Mouse (Mus musculus) G1E-ER4 (cell line): Measurements from ENCODE around the gene Ccdc107. TPM values are rescaled to one million over a fixed set of nuclear protein-coding genes. Genes with fewer than 3 reads are reported as not detected.

ENCODE experiments used
- GATA1 ChIP-seq: IDR thresholded peaks from one replicate; pipeline ENCODE4 v1.8.0; 2012; ENCODE audit warnings: low read length, inconsistent platforms
- polyA plus RNA-seq: library from polyadenylated mRNA; stranded (reverse); fragments of >175 nt; gene quantifications from 2 replicates; pipeline ENCODE4 v1.2.3, GENCODE M21; 2012

Ccdc107 gene
- polyA plus RNA-seq, 1 experiment, result 82.1 TPM

DNA sequence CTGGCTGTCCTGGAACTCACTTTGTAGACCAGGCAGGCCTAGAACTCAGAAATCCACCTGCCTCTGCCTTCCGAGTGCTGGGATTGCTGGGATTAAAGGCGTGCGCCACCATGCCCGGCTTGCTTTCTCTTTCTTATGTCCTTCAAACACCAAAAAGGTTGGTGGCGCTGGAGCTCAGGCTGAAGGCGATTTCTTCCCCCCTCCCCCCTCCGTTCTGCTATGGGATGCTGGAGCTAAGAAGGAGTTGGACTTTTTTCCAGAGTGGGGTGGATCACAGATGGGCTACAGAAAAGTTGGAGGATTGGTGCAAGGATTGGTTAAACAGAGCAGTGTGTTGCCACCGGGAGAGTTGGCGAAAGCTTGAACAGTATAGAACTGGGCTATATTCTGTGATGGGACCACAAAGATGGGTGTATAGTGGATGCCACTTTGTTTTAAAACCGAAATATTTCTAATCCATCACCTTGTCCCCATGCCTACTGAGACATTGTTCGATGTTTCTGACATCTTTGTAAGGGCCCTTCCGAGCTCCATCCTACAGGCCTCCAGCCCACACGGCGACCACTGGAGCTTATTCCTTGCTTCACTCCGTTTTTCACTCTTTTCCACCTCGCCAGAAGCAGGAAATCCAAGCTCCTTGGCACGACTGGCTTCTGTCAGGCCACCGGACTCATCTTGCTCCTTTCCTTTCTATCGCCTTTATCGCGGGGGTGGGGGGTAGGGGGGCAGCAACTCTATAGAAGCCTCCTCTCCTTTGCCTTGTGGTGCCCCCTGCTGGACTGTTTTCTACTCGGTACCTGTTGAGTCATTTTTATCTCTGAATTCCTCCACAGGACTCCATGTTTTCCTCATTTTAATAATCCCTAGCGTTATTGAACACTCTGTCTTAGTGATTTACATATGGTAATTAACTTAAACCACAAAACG lies 13.5 kb upstream of the Ccdc107 start:
- no peak for TF ChIP-seq GATA1

DNA sequence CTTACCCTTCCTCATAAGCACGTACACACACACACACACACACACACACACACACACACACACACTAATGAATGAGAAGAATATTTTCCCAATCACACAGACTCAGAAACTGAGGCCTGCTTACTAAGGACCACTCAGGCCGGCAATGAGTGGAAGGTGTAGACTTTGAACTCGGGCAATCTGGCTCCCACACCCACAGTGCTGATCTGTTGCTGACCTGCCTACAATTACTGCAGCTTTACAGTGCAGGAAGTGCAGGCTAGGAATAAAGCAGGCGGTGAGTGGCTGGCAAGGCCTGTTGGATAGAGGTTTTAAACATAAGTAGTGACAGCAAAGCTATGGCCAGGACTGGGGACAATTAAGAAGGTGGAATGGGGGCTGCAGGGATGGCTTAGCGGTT lies 11.7 kb upstream of the Ccdc107 start:
- TF ChIP-seq GATA1, result no peak

DNA sequence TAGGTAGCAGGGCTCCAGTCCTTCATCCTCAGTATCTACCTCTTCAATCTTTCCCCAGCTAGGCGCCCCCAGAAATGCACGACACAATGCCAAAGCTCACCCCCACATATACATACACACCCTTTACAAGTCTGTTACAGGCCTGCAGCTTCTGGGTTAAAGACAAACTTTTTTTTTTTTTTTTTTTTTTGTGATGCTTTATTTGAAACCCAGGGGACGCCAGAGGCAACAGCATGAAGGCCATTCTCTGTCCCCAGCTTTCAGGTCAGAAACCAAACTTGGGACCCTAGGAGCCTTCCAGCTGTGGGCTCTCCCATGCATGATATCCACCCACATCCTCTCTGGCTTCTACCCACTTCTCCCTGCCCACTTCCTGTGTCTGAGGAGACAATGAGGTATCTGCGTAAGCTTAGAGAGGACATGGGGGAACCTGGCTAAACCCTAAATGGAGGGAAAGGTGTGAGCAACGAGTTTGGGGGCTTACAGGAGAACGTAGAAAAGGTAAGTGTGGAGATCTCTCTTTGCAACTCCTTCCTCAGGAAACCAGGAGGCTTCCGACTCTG lies 10.7 kb upstream of the Ccdc107 start:
- no peak for TF ChIP-seq GATA1

DNA sequence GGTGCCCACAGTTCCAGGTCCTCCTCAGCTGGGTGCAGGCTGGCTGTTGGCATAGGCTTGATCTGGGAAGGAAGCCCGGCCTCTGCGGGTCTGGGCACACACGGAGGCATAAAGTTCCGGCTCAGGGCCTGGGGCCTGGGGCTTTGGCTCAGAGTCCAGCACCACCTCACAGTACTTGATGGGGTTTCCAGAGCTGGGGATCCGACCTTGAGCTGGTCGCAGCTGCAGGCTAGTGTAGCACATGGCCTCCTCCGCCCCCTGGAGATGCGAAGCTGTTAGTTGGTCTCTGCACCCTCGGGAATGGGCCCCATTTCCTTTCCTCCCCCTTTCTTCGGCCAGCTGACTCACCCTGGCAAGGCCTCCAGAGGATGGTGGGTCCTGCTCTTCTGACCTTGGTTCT lies 10.1 kb upstream of the Ccdc107 start:
- TF ChIP-seq GATA1, result no peak

DNA sequence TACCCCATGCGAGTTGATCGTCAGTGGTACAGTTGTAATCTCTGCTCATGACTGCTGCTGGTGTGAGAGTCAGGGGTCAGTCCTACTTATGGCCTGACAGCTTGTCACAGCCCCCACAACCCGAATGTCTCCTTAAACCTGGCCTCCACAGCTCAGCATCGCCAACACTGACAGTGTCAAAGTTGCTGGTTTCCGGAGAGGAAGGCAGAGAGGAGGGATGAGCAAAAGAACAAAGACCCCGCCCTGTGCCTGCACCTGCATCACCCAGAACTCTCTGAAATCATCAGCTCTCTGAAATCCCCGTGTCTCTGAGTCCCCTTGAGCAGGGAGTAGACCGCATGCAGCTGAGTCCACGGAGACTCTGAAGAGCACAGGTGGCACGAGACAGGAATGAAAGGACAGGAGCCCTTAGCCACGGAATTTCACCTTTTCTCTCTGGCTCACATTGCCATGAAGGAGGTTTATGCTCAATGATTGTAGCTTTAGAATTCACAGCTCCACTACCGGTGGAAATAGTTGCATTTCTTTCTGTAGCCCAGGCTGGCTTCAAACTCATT lies 9.1 kb upstream of the Ccdc107 start, which contains the start of gene Sit1:
Sit1 (minus strand) TSS at position 200 of the 557 bp plus-strand sequence.
- no peak for TF ChIP-seq GATA1

DNA sequence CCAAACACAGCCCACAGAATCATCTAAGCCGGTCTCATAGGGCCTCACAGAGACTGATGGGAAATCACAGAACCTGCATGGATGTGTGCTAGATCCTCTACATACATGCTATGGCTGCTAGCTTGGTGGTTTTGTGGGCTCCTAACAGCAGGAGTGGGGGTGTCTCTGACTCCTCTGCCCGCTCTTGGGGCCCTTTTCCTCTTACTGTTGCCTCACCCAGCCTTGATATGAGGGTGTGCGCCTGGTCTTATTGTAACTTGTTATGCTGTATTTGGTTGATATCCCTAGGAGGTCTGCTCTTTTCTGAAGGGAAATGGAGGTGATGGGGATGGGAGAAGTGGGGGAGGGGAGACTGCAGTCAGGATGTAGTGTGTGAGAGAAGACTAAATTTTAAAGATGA lies 3.1 kb upstream of the Ccdc107 start:
- TF ChIP-seq GATA1, result no peak

DNA sequence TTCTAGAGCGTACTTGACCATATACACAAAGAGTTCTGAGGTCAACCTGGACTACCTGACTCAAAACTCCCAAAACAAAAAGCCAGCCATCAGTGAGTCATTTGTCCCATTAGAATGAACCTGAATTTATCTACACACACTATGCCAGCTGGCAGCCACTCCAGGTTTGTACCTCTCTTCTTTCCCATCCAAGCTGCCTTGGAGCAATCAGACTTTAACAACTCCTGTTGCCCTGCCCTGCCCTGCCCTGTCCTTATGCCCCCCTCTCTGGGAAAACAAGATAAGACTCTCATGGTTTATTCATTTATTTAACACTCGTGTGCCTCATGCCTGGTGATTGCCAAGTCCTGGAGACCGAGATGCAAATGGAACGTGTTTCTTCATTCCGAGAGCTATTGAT lies 1.9 kb upstream of the Ccdc107 start:
- no peak for TF ChIP-seq GATA1

DNA sequence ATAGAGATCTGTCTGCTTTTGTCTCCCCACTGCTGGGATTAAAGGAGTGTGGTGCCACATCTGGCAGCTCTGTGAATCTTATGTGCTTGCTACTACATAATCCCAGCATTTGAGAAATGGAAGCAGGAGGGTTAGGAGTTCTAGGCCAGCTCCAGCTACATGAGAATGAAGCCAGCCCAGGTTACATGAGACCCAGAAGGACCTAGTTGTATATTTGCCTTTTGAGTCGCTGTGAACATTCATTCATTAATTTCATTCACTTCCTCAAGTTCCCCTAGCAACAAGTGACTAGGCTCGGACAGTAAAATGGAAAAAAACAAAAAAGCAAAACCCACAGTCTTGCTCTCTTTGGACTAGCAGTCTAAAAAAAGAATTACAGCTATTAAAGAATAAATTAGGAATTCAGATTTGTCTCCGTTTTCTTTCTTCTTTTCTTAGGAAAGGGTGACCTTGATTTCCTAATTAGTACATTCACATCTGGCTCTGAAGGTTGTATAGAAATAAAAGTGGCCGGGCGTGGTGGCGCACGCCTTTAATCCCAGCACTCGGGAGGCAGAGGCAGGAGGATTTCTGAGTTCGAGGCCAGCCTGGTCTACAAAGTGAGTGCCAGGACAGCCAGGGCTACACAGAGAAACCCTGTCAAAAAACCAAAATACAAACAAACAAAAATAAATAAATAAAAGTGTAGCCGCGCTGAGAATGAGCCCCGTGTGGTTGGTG lies 439 bp upstream of the Ccdc107 start:
- no peak for TF ChIP-seq GATA1

DNA sequence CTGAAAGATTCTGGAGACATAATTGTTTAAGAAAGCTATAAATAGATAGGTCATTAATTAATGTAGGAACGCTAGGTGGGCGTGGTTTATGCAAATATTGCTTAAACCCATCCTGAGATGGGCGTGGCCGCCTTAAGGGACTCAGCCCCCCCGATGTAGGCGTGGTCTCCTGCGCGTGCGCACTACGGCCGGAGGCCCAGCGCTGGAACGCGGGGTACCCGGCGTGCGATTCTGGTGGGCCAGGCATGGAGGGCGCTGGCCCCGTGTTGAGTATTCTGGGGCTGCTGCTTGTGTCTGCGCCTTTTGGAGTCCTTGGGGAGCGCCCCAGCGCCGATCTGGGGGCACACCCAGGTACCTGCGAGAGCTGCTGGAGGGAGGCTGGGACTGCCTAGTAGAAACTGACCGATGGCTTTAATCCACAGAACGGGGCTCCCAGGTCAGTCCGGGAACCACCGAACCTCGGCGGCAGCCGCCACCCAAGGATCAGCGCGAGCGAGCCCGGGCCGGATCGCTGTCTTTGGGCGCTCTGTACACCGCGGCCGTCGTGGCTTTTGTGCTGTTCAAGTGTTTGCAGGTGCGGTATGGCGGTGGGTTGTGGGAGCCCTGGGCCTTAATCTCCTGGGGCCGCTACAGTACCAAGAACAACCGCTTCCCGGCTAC lies 616 bp downstream of the Ccdc107 start:
- no peak for TF ChIP-seq GATA1

DNA sequence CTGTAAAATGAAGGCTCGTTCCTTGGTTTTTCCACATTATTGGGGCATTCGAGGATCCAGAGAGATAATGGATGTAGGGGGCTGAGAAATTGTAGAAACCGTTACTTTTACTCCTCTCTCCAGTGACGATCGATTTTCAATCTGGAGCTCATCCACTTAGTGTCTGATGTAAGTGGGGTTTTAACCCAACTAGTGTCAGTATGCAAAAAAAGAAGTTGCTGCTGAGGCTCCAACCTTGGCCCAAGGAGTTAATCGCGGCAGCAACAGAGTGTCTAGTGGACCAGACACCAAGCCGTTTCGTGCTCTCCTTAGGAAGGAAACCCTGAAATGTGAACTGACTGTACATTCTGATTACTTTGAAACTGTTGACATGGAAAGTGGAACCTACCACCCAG lies 1.1 kb downstream of the Ccdc107 start:
- no peak for TF ChIP-seq GATA1

DNA sequence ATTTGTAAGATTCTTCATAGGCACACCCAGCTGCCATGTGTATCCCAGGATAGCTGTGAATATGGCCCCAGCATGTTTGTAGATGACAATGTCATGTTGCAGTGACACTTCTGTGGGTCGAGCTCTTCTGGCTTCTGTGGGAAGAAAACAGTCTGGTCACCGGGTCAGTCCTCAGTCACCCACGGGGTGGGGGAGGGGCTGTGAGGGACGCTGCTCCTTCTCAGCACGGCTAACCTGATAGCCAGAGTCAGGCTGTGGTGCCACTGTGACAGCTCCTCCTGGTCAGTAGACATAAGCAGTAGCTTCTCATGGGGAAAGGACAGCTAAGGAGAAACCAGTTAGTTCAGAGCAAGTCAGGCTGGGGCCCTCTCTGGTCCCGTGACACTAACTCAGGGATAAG lies 3.9 kb downstream of the Ccdc107 start:
- no peak for TF ChIP-seq GATA1

DNA sequence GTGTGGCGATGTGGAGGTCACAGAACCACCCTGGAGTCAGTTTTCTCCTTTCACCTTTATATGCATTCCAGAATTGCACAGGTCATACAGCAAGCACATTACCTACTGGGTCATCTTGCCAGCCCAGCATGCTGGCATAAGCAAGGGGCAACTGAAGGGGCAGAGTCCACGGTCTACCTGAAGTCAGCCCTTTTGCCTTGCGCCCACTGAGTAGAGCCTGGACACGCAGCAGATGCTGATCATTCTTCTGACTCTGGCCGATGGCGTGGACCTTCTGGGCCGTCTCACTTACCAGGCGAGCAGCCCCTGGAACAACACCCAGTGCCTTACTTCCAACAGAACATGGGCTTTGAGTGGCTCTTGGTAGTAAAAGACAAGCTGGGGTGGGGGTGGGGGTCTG lies 4.7 kb downstream of the Ccdc107 start:
- no peak for TF ChIP-seq GATA1

DNA sequence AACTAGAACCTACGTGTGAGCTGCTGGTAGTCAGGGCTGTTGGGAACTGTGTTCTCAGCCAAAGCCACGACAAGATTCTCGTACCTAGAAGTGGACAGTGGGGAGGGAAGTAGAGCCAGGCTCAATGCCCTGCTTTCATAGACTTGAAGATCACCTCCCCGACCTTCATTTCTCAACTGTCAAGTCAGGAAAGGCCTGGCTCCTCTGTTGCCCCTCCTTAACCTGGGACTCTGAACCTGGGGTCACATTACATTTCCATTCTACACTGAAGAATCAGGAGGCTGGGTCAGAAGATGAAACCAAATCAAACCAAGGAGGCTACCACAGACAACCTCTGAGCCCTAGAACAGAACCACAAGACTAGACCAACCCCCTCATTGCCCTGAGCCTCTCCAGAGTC lies 5.2 kb downstream of the Ccdc107 start:
- TF ChIP-seq GATA1, result no peak

DNA sequence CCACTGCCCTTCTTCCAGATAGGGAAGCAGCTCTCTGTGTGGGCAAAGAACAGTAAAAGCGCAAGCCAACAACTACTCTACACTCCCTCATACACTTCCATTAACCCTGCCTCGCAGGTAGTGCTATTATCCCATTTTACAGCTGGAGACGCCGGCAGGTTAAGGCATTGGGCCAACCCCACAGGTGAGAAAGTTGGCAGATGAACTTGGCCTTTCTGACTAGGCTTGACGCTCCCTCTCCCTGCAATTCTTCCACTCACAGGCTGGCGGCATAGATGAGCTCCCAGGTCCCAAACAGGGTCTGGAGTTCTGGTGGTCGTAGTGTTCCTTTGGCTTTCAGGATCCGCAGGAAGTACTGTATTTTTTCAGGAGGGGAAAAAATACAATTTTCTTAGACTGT lies 6.3 kb downstream of the Ccdc107 start:
- no peak for TF ChIP-seq GATA1
